Mouse (Mus musculus) hindbrain, postnatal 0 days (tissue): ENCODE results near the gene Syngr2. TPM values are rescaled to one million over a fixed set of nuclear protein-coding genes. Genes with fewer than 3 reads are reported as not detected.
A peak's percentile ranks its signal among the peaks of the same experiment; 100 is the strongest.
"Not testable (repeated sequence)": the region's sequence is repeated elsewhere in the genome, so short reads cannot be mapped to it uniquely, and the experiment has no call there.

ENCODE experiments used
- ATAC-seq: fragments of 200-750 bp; cut with Nextera tagmentation; 2 replicates; pipeline ENCODE4 v1.8.0; 2017; ENCODE audit warnings: mild to moderate bottlenecking, moderate TSS enrichment, moderate library complexity
- DNase-seq: peaks from one replicate; pipeline ENCODE4 v3.0.0-alpha.2; 2015; ENCODE audit warnings: low spot score
- H3K27ac ChIP-seq: fragments of 300-500 bp; sonication (generic); 2 replicates; pipeline ENCODE4 v1.5.1; 2014; ENCODE audit warnings: mild to moderate bottlenecking
- H3K27me3 ChIP-seq: fragments of 300-500 bp; sonication (generic); 2 replicates; pipeline ENCODE4 v1.6.1; 2014; ENCODE audit warnings: low read length, mixed read lengths; ENCODE audit not compliant: insufficient read depth
- H3K36me3 ChIP-seq: fragments of 300-500 bp; sonication (generic); 2 replicates; pipeline ENCODE4 v1.6.1; 2014; ENCODE audit warnings: low read length, mixed read lengths; ENCODE audit not compliant: insufficient read depth
- H3K4me1 ChIP-seq: fragments of 300-500 bp; sonication (generic); 2 replicates; pipeline ENCODE4 v1.6.1; 2014; ENCODE audit warnings: antibody characterized with exemption, low read length, mixed read lengths; ENCODE audit not compliant: insufficient read depth
- H3K4me2 ChIP-seq: fragments of 300-500 bp; sonication (generic); 2 replicates; pipeline ENCODE4 v1.6.1; 2014; ENCODE audit warnings: low read depth, mild to moderate bottlenecking, low read length, moderate library complexity, mixed read lengths
- H3K4me3 ChIP-seq: fragments of 300-500 bp; sonication (generic); 2 replicates; pipeline ENCODE4 v1.5.1; 2014; ENCODE audit warnings: low read length
- H3K9ac ChIP-seq: fragments of 300-500 bp; sonication (generic); replicated peaks from 2 replicates; pipeline ENCODE4 v1.6.1; 2014; ENCODE audit warnings: mild to moderate bottlenecking, low read length, moderate library complexity, mixed read lengths
- H3K9me3 ChIP-seq: fragments of 300-500 bp; sonication (generic); 2 replicates; pipeline ENCODE4 v1.6.1; 2016; ENCODE audit warnings: low read length, mixed read lengths
- CTCF ChIP-seq: IDR thresholded peaks from 2 replicates; pipeline ENCODE4 v1.5.1; 2016; ENCODE audit warnings: antibody characterized with exemption, control low read depth, low read depth
- WGBS: fragments of 180-500 bp; shearing (Covaris S2); extraction: QIAGEN DNeasy Blood & Tissue Kit; methylation state at CpG from one replicate; pipeline ENCODE4 v1.1.7; 2014; 5-methylcytosine and 5-hydroxymethylcytosine counted together
- polyA plus RNA-seq: library from polyadenylated mRNA; unstranded; fragments of >200 nt; fragmentation: Nextera tagmentation; extraction: Ambion mirVana; gene quantifications from 2 replicates; pipeline ENCODE4 v1.2.1, GENCODE M21; 2015
- total RNA-seq: library from RNA; depleted of rRNA; stranded (reverse); fragments of >200 nt; gene quantifications from 2 replicates; pipeline ENCODE4 v1.2.3, GENCODE M21; 2014

The Syngr2 gene
- total and polyA plus RNA-seq, 2 experiments from 2014 or later: 18.8 to 31.7 TPM

- Histone ChIP-seq H3K9ac (no peak overlapping the region), H3K4me3 (no peak overlapping the region), H3K36me3 (no peaks in the 10 kb centered on the region), H3K27ac (no peak overlapping the region), H3K4me2 (no peak overlapping the region), H3K27me3 (no peaks in the 10 kb centered on the region), H3K4me1 (no peaks in the 10 kb centered on the region), H3K9me3 (no peaks in the 10 kb centered on the region)
- TF ChIP-seq CTCF: no peak
- WGBS: 83% methylated on average over 7 of the region's 7 CpGs
- DNase-seq: no peak
- ATAC-seq: no peak
Observed at GRCm38 (mm10) chr11:117801650-117802049, 7.8 kb upstream of the Syngr2 start.

GRCm38 (mm10) chr11:117803166-117803688 lies 6.2 kb upstream of the Syngr2 start:
- Histone ChIP-seq H3K9me3 (no peaks in the 10 kb centered on the region), H3K4me1 (no peaks in the 10 kb centered on the region), H3K9ac (no peak overlapping the region), H3K36me3 (no peaks in the 10 kb centered on the region), H3K4me3 (no peak overlapping the region), H3K27me3 (no peaks in the 10 kb centered on the region), H3K4me2 (no peak overlapping the region), H3K27ac (no peak overlapping the region)
- no peak for DNase-seq
- WGBS: 97% methylated on average over 3 of the region's 3 CpGs
- TF ChIP-seq CTCF: no peak
- no peak for ATAC-seq

- Histone ChIP-seq H3K9me3 (no peaks in the 10 kb centered on the region), H3K9ac (no peak overlapping the region), H3K4me3 (no peak overlapping the region), H3K4me1 (peaks cover 12% of the 10 kb centered on the region), H3K27me3 (no peaks in the 10 kb centered on the region), H3K27ac (no peak overlapping the region), H3K4me2 (no peak overlapping the region), H3K36me3 (no peaks in the 10 kb centered on the region)
- TF ChIP-seq CTCF: no peak
- 94% methylated on average over 6 of the region's 6 CpGs for WGBS
- ATAC-seq: no peak
- no peak for DNase-seq
Observed at GRCm38 (mm10) chr11:117806781-117807180, 2.7 kb upstream of the Syngr2 start.

GRCm38 (mm10) chr11:117810401-117811046 lies 1.1 kb downstream of the Syngr2 start:
- DNase-seq (peak; percentile 89), ATAC-seq (peak; percentile 93)
- Histone ChIP-seq H3K36me3 (no peaks in the 10 kb centered on the region), H3K27me3 (no peaks in the 10 kb centered on the region), H3K9me3 (no peaks in the 10 kb centered on the region), H3K27ac (peak overlapping the region; percentile 62; the same call in 1 of the 2 replicates), H3K4me3 (peak overlapping the region; percentile 74), H3K9ac (peak overlapping the region; percentile 61), H3K4me1 (peaks cover 12% of the 10 kb centered on the region), H3K4me2 (peak overlapping the region; percentile 100)
- TF ChIP-seq CTCF: peak; percentile 72
- under 1% methylated on average over 21 of the region's 21 CpGs for WGBS

GRCm38 (mm10) chr11:117813867-117814266 lies 4.4 kb downstream of the Syngr2 start:
- WGBS: 56% methylated on average over 5 of the region's 5 CpGs
- H3K9me3 ChIP-seq: no peaks in the 10 kb centered on the region
- no peak overlapping the region for H3K4me3 ChIP-seq
- no peak for DNase-seq
- no peak for ATAC-seq
- peaks cover 12% of the 10 kb centered on the region for H3K4me1 ChIP-seq
- H3K36me3 ChIP-seq: no peaks in the 10 kb centered on the region
- TF ChIP-seq CTCF: no peak
- H3K27ac ChIP-seq: no peak overlapping the region
- H3K9ac ChIP-seq: no peak overlapping the region
- H3K27me3 ChIP-seq: no peaks in the 10 kb centered on the region
- no peak overlapping the region for H3K4me2 ChIP-seq

- no peak overlapping the region for H3K4me2 ChIP-seq
- ATAC-seq: no peak
- H3K36me3 ChIP-seq: no peaks in the 10 kb centered on the region
- no peak for DNase-seq
- H3K9ac ChIP-seq: no peak overlapping the region
- no peak overlapping the region for H3K27ac ChIP-seq
- H3K4me3 ChIP-seq: no peak overlapping the region
- 85% methylated on average over 6 of the region's 6 CpGs for WGBS
- no peaks in the 10 kb centered on the region for H3K9me3 ChIP-seq
- no peak for TF ChIP-seq CTCF
- no peaks in the 10 kb centered on the region for H3K27me3 ChIP-seq
- peaks cover 11% of the 10 kb centered on the region for H3K4me1 ChIP-seq
Observed at GRCm38 (mm10) chr11:117814704-117815366, 5.4 kb downstream of the Syngr2 start.

GRCm38 (mm10) chr11:117815850-117816249 lies 6.4 kb downstream of the Syngr2 start:
- not testable (repeated sequence) for H3K4me1 ChIP-seq, H3K27me3 ChIP-seq, H3K9me3 ChIP-seq, H3K4me3 ChIP-seq, ATAC-seq, H3K27ac ChIP-seq, H3K4me2 ChIP-seq, H3K9ac ChIP-seq, DNase-seq, H3K36me3 ChIP-seq
- 81% methylated on average over 9 of the region's 9 CpGs for WGBS
